Mouse (Mus musculus) limb, embryonic 12.5 days (tissue): ENCODE measurements at regions not wholly inside any gene's neighbourhood (a gene's known extent, or its start where the extent isn't known, plus 50 kb on each side); places are given as distances from the start of the nearest gene placed in this dataset.
A peak's percentile ranks its signal among the peaks of the same experiment; 100 is the strongest.

Experiments used
- ATAC-seq: fragments of 200-750 bp; cut with Nextera tagmentation; 2 replicates; pipeline ENCODE4 v1.8.0; 2017; ENCODE audit warnings: low read depth, moderate TSS enrichment; ENCODE audit not compliant: insufficient number of reproducible peaks, insufficient read depth, low FRiP score, low TSS enrichment
- H3K27ac ChIP-seq: fragments of 300-500 bp; sonication (generic); 2 replicates; pipeline ENCODE4 v1.5.1; 2016; ENCODE audit warnings: mild to moderate bottlenecking, moderate library complexity
- H3K27me3 ChIP-seq: fragments of 300-500 bp; sonication (generic); 2 replicates; pipeline ENCODE4 v1.6.1; 2016; ENCODE audit warnings: mild to moderate bottlenecking, moderate library complexity
- H3K36me3 ChIP-seq: fragments of 300-500 bp; sonication (generic); 2 replicates; pipeline ENCODE4 v1.6.1; 2016; ENCODE audit warnings: mild to moderate bottlenecking, moderate library complexity
- H3K4me1 ChIP-seq: fragments of 300-500 bp; sonication (generic); replicated peaks from 2 replicates; pipeline ENCODE4 v1.6.1; 2016
- H3K4me2 ChIP-seq: fragments of 300-500 bp; sonication (generic); 2 replicates; pipeline ENCODE4 v1.6.1; 2016; ENCODE audit warnings: mild to moderate bottlenecking, moderate library complexity
- H3K4me3 ChIP-seq: fragments of 300-500 bp; sonication (generic); replicated peaks from 2 replicates; pipeline ENCODE4 v1.5.1; 2016; ENCODE audit warnings: mild to moderate bottlenecking
- H3K9ac ChIP-seq: fragments of 300-500 bp; sonication (generic); replicated peaks from 2 replicates; pipeline ENCODE4 v1.6.1; 2016; ENCODE audit warnings: mild to moderate bottlenecking, moderate library complexity
- H3K9me3 ChIP-seq: fragments of 300-500 bp; sonication (generic); 2 replicates; pipeline ENCODE4 v1.6.1; 2016; ENCODE audit warnings: mild to moderate bottlenecking, moderate library complexity
- WGBS: fragments of 180-500 bp; shearing (Covaris S2); methylation state at CpG from one replicate; pipeline ENCODE4 v1.1.7; 2016; 5-methylcytosine and 5-hydroxymethylcytosine counted together

DNA sequence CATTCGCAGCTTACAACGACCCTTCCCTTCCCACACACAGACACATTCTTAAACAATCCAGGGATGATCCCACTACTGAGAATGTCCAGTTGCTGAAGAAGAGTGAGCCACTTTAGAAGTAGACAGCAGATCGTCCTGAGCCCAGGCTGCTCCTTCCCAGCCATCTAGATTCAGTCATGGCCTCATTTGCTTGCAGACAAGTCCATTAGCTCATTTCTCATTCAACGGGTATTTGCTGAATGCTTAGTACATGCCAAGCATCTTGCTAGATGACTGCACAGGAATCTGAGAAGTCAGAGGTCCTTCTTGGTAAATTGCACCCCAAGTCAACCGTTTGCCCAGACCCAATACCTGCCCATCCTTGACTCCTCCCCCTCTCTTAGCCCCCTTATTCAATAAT is 57.8 kb downstream of the Ier5 start:
- Histone ChIP-seq H3K4me2 (no peak overlapping the region), H3K9ac (no peak overlapping the region), H3K36me3 (no peaks in the 10 kb centered on the region), H3K9me3 (no peaks in the 10 kb centered on the region), H3K27me3 (no peaks in the 10 kb centered on the region), H3K27ac (peak overlapping the region; percentile 56; the same call in 1 of the 2 replicates), H3K4me1 (peaks cover 8% of the 10 kb centered on the region; the same call in 1 of the 2 replicates), H3K4me3 (no peak overlapping the region)
- ATAC-seq = no peak
- 80% methylated on average over 5 of the region's 5 CpGs for WGBS

DNA sequence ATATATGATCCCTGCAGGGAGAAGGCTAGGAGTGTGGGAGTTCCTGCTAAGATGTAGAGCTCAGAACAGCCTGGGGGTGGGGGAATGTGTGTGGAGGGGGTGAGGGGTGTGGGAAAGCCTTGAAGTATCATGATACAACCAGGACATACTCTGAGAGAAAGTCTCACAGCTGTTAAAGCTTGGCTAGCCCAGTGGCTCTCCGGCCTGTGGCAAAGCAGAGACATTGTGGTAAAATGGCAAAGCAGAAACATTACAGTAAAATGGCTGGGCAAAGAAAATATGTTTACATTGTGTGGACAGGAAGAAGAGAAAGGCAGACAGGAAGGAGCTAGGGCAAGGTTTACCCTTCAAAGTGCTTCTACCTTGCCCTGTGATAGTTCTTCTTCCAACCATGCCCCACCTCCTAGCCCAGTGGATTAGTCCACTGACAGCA is 58.5 kb downstream of the Ier5 start:
- Histone ChIP-seq H3K4me1 (peaks cover 8% of the 10 kb centered on the region; the same call in 1 of the 2 replicates), H3K27ac (peak overlapping the region; percentile 56; the same call in 1 of the 2 replicates), H3K4me3 (no peak overlapping the region), H3K36me3 (no peaks in the 10 kb centered on the region), H3K4me2 (no peak overlapping the region), H3K9ac (no peak overlapping the region), H3K9me3 (no peaks in the 10 kb centered on the region), H3K27me3 (no peaks in the 10 kb centered on the region)
- WGBS = 48% methylated on average over 1 of the region's 1 CpGs
- peak; percentile 56; the same call in 1 of the 2 replicates for ATAC-seq

DNA sequence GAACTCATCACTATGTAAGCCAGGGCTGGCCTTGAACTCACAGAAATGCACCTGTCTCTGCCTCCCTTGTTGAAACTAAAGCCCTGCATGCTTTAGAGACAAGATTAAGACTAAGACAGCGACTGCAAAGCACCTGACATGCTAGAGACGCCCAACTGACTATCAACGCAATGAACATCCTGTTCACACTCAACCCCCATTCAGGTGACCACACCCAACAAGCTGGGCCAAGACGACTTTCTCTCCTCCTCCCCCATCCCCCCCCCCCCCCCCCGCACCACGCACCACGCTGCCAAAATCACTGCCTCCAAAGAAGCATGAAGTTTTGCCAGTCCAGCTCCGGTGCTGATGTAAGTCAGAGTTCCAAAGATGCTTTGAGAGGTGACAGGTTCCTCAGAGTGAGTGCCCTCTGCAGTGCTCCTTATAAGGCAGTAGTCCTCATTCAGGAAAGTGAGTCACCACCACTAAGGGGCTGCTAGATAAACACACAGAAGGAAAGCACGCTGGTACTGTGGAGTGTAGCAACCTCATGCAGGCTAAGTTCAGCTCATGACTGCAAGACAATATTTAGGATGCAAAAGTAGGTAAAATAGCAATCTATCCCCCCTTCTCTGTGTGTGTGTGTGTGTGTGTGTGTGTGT is 59.2 kb downstream of the Ier5 start:
- 51% methylated on average over 8 of the region's 9 CpGs for WGBS
- no peaks in the 10 kb centered on the region for H3K27me3 ChIP-seq
- H3K9me3 ChIP-seq = no peaks in the 10 kb centered on the region
- peaks cover 8% of the 10 kb centered on the region; the same call in 1 of the 2 replicates for H3K4me1 ChIP-seq
- H3K9ac ChIP-seq = no peak overlapping the region
- no peak for ATAC-seq
- H3K27ac ChIP-seq = no peak overlapping the region; the same call in 1 of the 2 replicates
- no peak overlapping the region for H3K4me2 ChIP-seq
- no peaks in the 10 kb centered on the region for H3K36me3 ChIP-seq
- H3K4me3 ChIP-seq = no peak overlapping the region

- Histone ChIP-seq H3K9ac (no peak overlapping the region), H3K4me2 (no peak overlapping the region), H3K4me1 (peaks cover 8% of the 10 kb centered on the region; the same call in 1 of the 2 replicates), H3K4me3 (no peak overlapping the region), H3K9me3 (no peaks in the 10 kb centered on the region), H3K27me3 (no peaks in the 10 kb centered on the region), H3K36me3 (no peaks in the 10 kb centered on the region), H3K27ac (no peak overlapping the region)
- 73% methylated on average over 11 of the region's 11 CpGs for WGBS
- ATAC-seq = no peak
Measured at GRCm38 (mm10) chr1:155038631-155039625, 60.5 kb downstream of the Ier5 start.

DNA sequence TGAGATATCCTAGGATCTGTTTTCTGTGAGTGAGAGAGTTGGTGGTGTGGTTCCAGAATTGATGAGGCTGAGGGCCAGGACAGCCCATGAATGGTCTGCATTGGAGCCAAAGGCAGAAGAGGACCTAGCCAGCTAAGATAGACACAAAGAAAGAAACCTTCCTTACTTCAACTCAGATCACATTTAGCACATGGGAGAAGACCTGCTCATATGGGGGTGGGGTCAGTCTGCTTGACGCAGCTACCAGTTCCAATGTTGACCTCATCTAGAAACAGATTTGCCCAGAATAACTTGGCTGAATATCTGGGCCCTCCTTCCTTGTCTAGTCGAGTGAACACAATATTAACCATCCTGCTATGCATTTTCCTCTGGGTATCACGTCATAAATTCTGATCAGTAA is 62.0 kb downstream of the Ier5 start:
- H3K4me1 ChIP-seq = peaks cover 8% of the 10 kb centered on the region; the same call in 1 of the 2 replicates
- no peak for ATAC-seq
- H3K9me3 ChIP-seq = 0 out of 2 replicates have a peak, but pooled peaks cover under 1% of the 10 kb centered on the region
- no peak overlapping the region for H3K9ac ChIP-seq
- H3K36me3 ChIP-seq = no peaks in the 10 kb centered on the region
- H3K27me3 ChIP-seq = no peaks in the 10 kb centered on the region
- WGBS = 80% methylated on average over 3 of the region's 3 CpGs
- H3K4me3 ChIP-seq = no peak overlapping the region
- H3K27ac ChIP-seq = no peak overlapping the region
- no peak overlapping the region for H3K4me2 ChIP-seq

- Histone ChIP-seq H3K4me2 (no peak overlapping the region), H3K9ac (no peak overlapping the region), H3K27me3 (peaks cover 7% of the 10 kb centered on the region; the same call in 1 of the 2 replicates), H3K4me3 (no peak overlapping the region), H3K4me1 (peaks cover 41% of the 10 kb centered on the region), H3K9me3 (peaks cover 8% of the 10 kb centered on the region; the same call in 1 of the 2 replicates), H3K27ac (no peak overlapping the region), H3K36me3 (no peaks in the 10 kb centered on the region)
- ATAC-seq = no peak; the same call in 1 of the 2 replicates
- WGBS = 14% methylated on average over 9 of the region's 9 CpGs
Measured at GRCm38 (mm10) chr1:155030908-155031307, 68.5 kb downstream of the Ier5 start.

GRCm38 (mm10) chr1:155029195-155029879 is 70.1 kb downstream of the Ier5 start:
- 63% methylated on average over 17 of the region's 17 CpGs for WGBS
- Histone ChIP-seq H3K36me3 (no peaks in the 10 kb centered on the region), H3K4me3 (no peak overlapping the region), H3K27ac (no peak overlapping the region), H3K9ac (no peak overlapping the region), H3K27me3 (peaks cover 9% of the 10 kb centered on the region; the same call in 1 of the 2 replicates), H3K4me1 (peaks cover 41% of the 10 kb centered on the region), H3K4me2 (peak overlapping the region; percentile 24), H3K9me3 (peaks cover 8% of the 10 kb centered on the region; the same call in 1 of the 2 replicates)
- ATAC-seq = no peak

DNA sequence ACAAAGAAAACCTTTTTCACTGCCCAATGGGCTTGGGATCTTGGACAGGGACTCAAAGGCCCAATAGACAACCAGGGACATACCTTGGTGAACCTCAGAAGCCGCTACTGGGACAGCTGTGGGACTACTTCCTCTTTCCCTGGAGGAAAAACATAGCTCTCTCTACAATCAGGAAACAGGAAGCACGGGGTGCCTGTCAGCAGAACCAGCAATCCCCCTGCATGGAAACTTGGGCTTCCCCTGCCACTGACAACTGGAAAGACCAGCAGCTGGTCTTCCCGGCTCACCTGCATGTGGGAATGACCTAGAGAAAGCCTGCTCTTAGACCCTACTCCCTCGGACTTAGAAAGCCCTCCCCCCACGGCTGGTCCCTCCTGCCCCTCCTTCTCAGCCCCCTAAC is 70.7 kb downstream of the Ier5 start:
- no peak overlapping the region for H3K4me3 ChIP-seq
- 36% methylated on average over 5 of the region's 5 CpGs for WGBS
- peaks cover 9% of the 10 kb centered on the region; the same call in 1 of the 2 replicates for H3K27me3 ChIP-seq
- H3K4me1 ChIP-seq = peaks cover 41% of the 10 kb centered on the region
- no peak overlapping the region for H3K27ac ChIP-seq
- H3K4me2 ChIP-seq = peak overlapping the region; percentile 24
- H3K9me3 ChIP-seq = peaks cover 8% of the 10 kb centered on the region; the same call in 1 of the 2 replicates
- no peaks in the 10 kb centered on the region for H3K36me3 ChIP-seq
- no peak for ATAC-seq
- no peak overlapping the region for H3K9ac ChIP-seq

DNA sequence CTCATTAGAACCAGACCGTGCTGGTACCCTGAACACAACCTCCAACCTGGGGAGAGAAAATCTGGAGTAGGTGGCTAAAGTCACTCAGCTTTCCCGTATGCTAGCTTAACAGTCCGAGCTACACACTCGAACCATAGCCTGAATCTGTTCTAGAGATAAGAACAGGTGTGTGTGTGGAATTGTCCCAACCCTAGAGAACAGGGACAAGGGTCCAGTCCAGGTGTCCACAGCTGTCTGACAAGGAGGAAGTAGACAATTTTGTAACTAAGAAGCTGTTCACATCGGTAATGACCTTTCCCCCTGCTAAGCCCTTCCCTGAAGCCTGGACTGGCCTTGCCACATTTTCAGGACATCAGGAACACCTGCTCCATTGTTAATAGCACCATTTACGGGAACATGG is 71.3 kb downstream of the Ier5 start:
- H3K27me3 ChIP-seq = peaks cover 9% of the 10 kb centered on the region; the same call in 1 of the 2 replicates
- H3K27ac ChIP-seq = no peak overlapping the region
- H3K9ac ChIP-seq = no peak overlapping the region
- no peak for ATAC-seq
- no peak overlapping the region for H3K4me3 ChIP-seq
- peaks cover 41% of the 10 kb centered on the region for H3K4me1 ChIP-seq
- no peak overlapping the region for H3K4me2 ChIP-seq
- WGBS = 46% methylated on average over 6 of the region's 6 CpGs
- no peaks in the 10 kb centered on the region for H3K36me3 ChIP-seq
- H3K9me3 ChIP-seq = peaks cover 8% of the 10 kb centered on the region; the same call in 1 of the 2 replicates

- 39% methylated on average over 8 of the region's 8 CpGs for whole genome bisulfite sequencing
- Histone ChIP-seq H3K27ac (no peak overlapping the region), H3K9me3 (peaks cover 8% of the 10 kb centered on the region; the same call in 1 of the 2 replicates), H3K4me2 (no peak overlapping the region), H3K9ac (no peak overlapping the region), H3K4me1 (peaks cover 41% of the 10 kb centered on the region), H3K36me3 (no peaks in the 10 kb centered on the region), H3K4me3 (no peak overlapping the region), H3K27me3 (peaks cover 9% of the 10 kb centered on the region; the same call in 1 of the 2 replicates)
- no peak for ATAC-seq
Measured at GRCm38 (mm10) chr1:155027583-155027982, 71.9 kb downstream of the Ier5 start.
